Mouse (Mus musculus) bone marrow, adult 2 months (tissue): ENCODE measurements around the gene Acr. TPM values are rescaled to one million over a fixed set of nuclear protein-coding genes. Genes with fewer than 3 reads are reported as not detected.

Experiments
- H3K27ac ChIP-seq: fragments of 200-500 bp; 2 replicates; pipeline ENCODE4 v1.5.1; 2012; ENCODE audit warnings: low read depth, mild to moderate bottlenecking, control low read depth, inconsistent platforms, low read length; ENCODE audit not compliant: control insufficient read depth, poor library complexity, insufficient read depth
- H3K4me1 ChIP-seq: fragments of 200-500 bp; 2 replicates; pipeline ENCODE4 v1.6.1; 2011; ENCODE audit warnings: low read length; ENCODE audit not compliant: control insufficient read depth, insufficient read depth
- H3K4me3 ChIP-seq: fragments of 200-500 bp; replicated peaks from 2 replicates; pipeline ENCODE3; 2011; ENCODE audit warnings: mild to moderate bottlenecking, low read depth, low read length, control low read depth; ENCODE audit not compliant: control insufficient read depth
- CTCF ChIP-seq: fragments of 200-500 bp; IDR thresholded peaks from 2 replicates; pipeline ENCODE4 v1.5.1; 2011; ENCODE audit warnings: low read length, control low read depth; ENCODE audit not compliant: control insufficient read depth, insufficient read depth
- POLR2A ChIP-seq: fragments of 200-500 bp; IDR thresholded peaks from 2 replicates; pipeline ENCODE4 v1.6.1; 2011; ENCODE audit warnings: low read depth, mild to moderate bottlenecking, control low read depth, low read length, borderline replicate concordance; ENCODE audit not compliant: control insufficient read depth
- WGBS: fragments of 180-500 bp; shearing (Covaris S2); methylation state at CpG from one replicate; pipeline ENCODE4 v1.1.7; 2018; 5-methylcytosine and 5-hydroxymethylcytosine counted together
- polyA plus RNA-seq: library from polyadenylated mRNA; stranded (reverse); fragments of >200 nt; gene quantifications from 2 replicates; pipeline ENCODE4 v1.2.4, GENCODE M21; 2011; ENCODE audit warnings: low replicate concordance; ENCODE audit not compliant: missing spikeins, insufficient read depth, insufficient read length

Acr gene
- polyA plus RNA-seq, 1 experiment: not detected

GRCm38 (mm10) chr15:89526776-89527325 lies 41.3 kb upstream of the Acr start:
- WGBS: 89% methylated on average over 19 of the region's 19 CpGs
- Histone ChIP-seq H3K27ac (no peak overlapping the region), H3K4me3 (no peak overlapping the region), H3K4me1 (no peaks in the 10 kb centered on the region)
- TF ChIP-seq CTCF (no peak), POLR2A (no peak)

- no peak overlapping the region for H3K27ac ChIP-seq
- 79% methylated on average over 7 of the region's 7 CpGs for WGBS
- no peak for TF ChIP-seq POLR2A
- no peak overlapping the region for H3K4me3 ChIP-seq
- H3K4me1 ChIP-seq: no peaks in the 10 kb centered on the region
These were observed 40.7 kb upstream of the Acr start for GRCm38 (mm10) chr15:89527466-89527865.

GRCm38 (mm10) chr15:89528201-89528850 lies 39.8 kb upstream of the Acr start:
- H3K27ac ChIP-seq: no peak overlapping the region
- H3K4me3 ChIP-seq: no peak overlapping the region
- no peak for TF ChIP-seq CTCF
- TF ChIP-seq POLR2A: no peak
- WGBS: 88% methylated on average over 18 of the region's 18 CpGs
- no peaks in the 10 kb centered on the region for H3K4me1 ChIP-seq

- no peak overlapping the region for H3K4me3 ChIP-seq
- no peaks in the 10 kb centered on the region for H3K4me1 ChIP-seq
- 91% methylated on average over 10 of the region's 10 CpGs for WGBS
- TF ChIP-seq CTCF: no peak
- no peak for TF ChIP-seq POLR2A
- H3K27ac ChIP-seq: no peak overlapping the region
These were observed 39.2 kb upstream of the Acr start for GRCm38 (mm10) chr15:89528923-89529322.

GRCm38 (mm10) chr15:89530336-89530735 lies 37.8 kb upstream of the Acr start:
- no peak overlapping the region for H3K4me3 ChIP-seq
- no peaks in the 10 kb centered on the region for H3K4me1 ChIP-seq
- TF ChIP-seq CTCF (peak; percentile 71), POLR2A (no peak)
- H3K27ac ChIP-seq: no peak overlapping the region
- 34% methylated on average over 4 of the region's 4 CpGs for WGBS

- WGBS: 86% methylated on average over 5 of the region's 5 CpGs
- no peak for TF ChIP-seq CTCF
- TF ChIP-seq POLR2A: no peak
- Histone ChIP-seq H3K27ac (no peak overlapping the region), H3K4me1 (no peaks in the 10 kb centered on the region), H3K4me3 (no peak overlapping the region)
These were observed 36.7 kb upstream of the Acr start for GRCm38 (mm10) chr15:89531399-89531798.

- TF ChIP-seq CTCF (no peak), POLR2A (no peak)
- 86% methylated on average over 29 of the region's 29 CpGs for WGBS
- no peak overlapping the region for H3K27ac ChIP-seq
- no peaks in the 10 kb centered on the region for H3K4me1 ChIP-seq
- no peak overlapping the region for H3K4me3 ChIP-seq
These were observed 35.9 kb upstream of the Acr start for GRCm38 (mm10) chr15:89532026-89532923.
